Mouse (Mus musculus) adrenal gland, postnatal 14 days (tissue): ENCODE results near the gene Apc2. TPM values are rescaled to one million over a fixed set of nuclear protein-coding genes. Genes with fewer than 3 reads are reported as not detected.

Experiments
- DNase-seq: peaks from one replicate; pipeline ENCODE4 v3.0.0; 2021; ENCODE audit warnings: mixed read lengths
- total RNA-seq: library from RNA; stranded (reverse); gene quantifications from 2 replicates; pipeline ENCODE4 v1.2.3, GENCODE M21; 2021

Gene Apc2
- total RNA-seq, 1 experiment from 2014 or later, result 1.5 TPM

DNA sequence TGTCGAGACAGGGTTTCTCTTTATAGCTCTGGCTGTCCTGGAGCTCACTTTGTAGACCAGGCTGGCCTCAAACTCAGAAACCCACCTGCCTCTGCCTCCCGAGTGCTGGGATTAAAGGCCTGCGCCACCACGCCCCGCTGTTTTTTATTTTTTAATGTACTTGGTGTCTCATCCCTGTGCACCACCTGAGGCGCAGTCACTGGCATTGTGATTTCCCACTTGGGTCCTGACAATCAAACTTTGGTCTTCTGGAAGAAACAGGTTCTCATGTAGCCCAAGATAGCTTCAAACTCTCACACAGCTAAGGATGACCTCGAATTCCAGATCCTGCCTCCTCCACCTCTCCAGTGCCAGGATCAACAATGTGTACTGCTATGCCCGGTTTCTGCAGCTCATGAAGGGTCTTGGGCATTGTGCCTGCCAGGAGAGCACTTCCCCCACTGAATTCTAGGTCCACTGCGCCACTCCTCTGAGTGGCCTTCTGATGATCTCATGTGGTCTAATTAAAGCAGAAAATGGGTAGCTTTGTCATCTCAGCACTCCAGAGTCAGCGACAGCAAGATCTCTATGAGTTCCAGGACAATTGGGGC is 32.9 kb upstream of the Apc2 start:
- DNase-seq, result no peak

DNA sequence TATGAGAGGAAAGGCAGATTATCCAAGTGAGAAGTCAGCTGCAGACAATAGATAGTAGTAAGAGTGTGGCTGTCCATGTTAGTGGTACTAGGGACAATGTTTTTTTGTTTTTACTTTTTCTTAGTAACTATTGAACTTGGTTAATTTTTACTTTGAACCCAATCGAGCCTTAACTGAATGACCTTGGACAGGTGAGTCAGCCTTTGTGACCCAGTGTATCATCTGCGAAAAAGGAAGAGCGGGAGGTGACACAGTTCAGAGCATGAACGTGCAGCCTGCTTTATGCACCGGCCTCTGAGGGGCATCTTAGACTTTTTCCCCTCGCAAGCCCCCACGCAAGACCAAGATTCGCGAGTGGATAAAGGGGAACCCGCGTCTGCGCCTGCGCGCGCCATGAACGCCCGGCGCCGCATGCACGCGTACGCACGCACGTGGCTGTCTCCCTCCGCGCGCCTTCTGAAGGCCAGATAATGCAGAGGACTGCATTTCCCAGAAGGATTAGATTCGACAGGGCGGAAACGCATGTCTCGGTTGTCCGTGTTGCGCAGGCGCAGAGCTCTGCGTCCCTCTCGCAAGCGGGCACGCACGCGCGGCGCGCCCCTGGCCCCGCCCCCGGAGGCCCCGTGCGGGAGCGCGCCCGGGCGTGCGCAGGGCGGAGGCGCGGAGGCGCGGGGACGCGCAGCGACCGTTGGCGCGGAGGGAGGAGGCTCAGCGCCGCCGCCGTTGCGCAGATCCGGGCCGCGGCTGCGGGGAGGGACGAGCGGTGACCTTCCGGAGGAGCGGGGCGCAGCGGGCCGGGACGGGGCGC is 31.2 kb upstream of the Apc2 start:
- peak; percentile 99 for DNase-seq

DNA sequence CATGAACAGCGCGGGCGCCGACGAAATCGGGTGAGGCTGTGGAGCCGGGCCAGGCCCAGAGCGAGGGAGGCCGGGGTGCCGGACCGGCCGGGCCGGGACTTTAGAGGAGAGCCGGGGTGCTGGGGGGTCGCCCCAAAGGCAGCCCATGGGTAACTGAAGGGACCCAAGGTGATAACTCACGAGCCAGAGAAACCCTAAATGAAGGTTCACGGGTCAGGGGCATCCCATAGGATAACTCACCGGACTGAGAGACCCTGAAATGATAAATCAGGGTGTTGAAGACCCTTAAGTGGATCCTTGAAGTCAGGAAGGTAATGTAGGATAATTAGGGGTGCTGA is 30.7 kb upstream of the Apc2 start:
- DNase-seq, result no peak

DNA sequence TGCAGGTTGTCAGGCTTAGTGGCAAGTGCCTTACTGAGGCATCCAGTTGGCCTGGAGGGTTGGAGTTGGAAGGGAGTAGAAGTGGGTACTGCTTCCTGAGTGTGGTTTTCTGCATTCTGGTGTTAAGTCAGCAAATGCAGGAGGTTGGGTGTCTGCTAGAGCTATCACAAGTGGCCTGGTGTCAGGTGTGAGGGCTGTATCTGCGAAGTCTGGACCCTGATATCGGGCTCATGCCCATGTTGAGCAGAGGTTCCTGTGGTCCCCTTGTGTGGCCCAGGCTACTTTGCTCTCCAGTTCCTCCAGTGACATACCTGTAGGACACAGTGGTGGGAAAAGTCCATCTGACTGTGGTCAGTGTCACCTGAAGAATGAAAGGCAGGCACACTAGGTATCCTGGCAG is 25.7 kb upstream of the Apc2 start:
- DNase-seq, result no peak

DNA sequence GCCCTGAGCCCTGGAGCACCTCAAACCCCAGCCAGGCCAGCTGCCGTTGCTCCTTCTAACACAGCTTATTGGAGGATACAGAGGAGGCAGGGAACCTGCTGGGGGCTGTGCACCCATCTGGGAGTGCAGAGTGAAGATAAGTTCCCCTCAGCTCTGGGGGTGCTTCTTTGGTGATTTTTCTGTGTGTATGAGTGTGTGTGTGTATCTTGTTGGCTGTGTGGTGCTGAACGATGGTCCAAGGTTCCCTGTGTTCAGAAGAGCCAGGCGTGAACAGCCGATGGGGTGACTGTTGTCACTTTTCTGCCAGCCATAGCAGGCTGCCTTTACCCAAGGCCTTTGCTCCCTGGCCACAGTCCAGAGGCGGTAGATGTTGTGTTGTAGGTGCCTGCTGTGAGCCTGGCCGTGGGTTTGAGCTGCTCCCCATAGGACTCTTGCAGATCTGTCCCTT is 25.0 kb upstream of the Apc2 start:
- DNase-seq, result peak; percentile 81

DNA sequence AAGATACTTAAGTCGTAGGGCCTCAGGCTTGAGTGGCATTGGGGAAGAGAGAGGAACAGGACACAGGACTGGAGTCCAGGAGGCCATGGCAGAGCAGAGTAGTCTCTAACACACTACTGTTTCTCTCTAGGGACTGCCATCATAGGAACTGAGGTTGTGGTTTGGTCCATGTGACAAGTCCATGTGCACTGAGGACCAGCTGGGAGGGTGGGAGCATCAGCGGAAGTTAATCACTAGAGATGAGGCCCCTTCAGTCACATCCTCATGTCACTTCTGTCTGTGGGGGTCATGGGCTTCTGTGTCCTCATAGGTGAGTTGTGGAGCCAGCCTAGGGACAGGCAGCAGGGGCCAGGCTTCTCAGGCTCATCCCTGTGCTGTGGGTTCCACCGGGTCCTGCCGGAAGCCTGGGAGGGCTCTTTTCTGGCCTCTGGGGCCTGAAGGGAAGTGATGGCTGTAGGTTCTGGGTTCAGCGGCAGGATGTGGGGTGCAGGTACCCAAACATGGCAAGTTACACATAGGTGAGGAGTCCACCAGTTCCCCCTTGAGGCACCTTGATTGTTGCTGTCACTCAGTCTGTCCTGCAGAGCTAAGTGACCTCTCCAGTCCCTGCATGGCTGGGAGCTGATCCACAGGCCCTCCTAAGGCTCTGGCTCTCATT is 24.5 kb upstream of the Apc2 start:
- no peak for DNase-seq

DNA sequence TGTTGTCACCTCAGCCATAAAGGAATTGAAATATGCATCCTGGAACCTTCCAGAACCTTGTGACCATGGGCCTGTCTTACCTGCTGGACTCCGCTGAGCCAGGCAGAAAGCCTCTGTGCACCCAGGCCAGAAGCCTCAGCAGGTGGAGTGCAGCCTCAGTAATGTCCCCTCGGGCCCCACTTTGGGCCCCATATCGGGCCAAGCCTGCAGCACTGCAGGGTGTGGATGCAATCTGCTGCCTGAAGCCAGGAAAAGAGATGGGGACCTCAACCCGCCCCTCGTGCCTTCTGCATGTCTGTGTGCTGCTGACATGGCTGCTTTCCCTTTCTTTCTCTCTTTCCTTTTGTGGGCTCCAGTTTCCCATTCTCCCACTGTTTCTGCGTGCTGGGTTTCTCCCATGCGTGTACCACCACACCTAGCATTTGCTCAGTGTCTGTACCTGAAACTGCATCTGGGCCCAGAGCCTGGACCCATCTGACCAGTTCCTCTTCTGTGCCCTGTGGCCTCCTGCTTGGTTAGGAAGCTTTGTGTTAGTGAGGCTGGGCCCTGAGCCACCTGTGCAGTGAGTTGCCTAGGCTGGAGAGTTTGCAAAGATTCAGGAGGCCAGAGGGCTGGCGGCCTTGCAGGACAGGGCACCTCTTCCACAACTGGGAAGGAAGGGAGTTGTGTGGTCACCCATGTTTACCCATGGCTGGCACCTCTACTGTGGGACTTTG is 23.7 kb upstream of the Apc2 start:
- no peak for DNase-seq

DNA sequence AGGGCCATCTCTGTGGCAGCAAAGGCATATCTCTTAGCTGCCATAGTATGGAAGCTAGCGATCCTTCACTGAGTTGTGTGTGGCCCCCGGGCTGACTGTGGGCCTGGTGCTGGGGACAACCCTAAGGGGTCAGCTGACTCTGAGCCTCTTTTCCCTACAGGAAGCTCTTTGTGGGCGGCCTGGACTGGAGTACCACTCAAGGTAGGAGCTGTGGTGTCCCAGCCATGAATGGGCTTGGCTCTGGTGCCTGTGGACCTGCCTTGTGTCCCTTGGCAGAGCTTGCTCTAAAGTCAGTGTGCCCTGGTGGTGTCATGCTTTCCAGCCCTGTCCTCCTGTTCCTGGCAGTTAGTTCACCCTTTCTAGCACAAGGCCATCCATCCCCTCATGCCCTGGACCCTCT is 21.9 kb upstream of the Apc2 start:
- DNase-seq, result no peak

DNA sequence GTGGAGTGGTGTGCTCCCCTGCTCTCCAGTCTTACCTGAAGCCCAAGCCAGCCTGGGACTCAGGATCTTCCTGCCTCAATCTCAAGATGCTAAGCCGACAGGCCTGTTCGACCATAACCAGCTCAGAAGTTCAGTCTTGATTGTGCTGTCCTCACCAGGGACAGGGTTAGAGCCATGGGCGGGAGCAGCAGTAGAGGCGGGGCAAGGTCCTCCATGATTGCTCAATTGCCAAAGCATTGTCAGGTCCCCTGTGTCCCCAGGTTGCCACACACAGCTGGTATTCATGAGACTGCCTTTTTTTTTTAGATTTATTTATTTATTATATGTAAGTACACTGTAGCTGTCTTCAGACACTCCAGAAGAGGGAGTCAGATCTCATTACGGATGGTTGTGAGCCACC is 19.5 kb upstream of the Apc2 start:
- DNase-seq, result no peak

DNA sequence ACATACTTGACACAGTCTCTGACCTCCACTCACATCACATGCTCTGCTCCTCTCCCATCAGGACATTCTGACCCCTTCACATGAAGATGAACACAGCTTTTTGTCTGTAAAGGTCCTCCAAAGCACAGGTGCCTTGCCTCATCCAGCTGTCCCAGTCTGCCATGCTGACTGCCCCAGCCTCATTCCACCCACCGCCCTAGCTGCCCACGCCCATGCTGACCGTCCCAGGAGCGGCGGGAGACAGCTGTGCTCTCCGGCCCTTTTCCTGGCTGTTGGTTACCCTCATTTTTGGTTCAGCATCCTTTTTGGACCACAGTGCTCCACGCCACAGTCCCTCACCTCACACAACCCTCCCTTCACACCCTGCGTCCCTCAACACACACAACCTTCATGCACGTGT is 17.4 kb upstream of the Apc2 start:
- DNase-seq, result no peak

DNA sequence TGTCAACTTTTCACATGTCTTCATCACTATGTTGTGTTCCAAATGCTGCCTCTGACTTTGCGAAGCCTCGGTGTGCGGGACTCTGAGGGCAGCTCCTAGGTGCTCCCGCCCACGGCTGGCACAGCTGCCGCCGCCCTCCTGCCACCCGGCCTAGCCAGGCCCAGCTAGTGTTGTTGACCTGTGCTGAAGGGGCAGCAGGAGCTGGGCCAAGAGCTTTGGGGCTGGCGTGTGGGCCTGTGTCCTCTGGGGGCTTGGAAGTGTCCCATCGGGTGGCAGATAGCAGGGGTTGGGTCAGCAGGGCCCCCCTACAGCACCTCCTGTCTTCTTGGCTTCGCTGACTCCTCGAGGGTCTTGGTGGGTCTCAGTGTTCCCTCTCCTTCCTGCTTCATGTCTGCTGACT is 16.5 kb upstream of the Apc2 start:
- DNase-seq, result no peak

DNA sequence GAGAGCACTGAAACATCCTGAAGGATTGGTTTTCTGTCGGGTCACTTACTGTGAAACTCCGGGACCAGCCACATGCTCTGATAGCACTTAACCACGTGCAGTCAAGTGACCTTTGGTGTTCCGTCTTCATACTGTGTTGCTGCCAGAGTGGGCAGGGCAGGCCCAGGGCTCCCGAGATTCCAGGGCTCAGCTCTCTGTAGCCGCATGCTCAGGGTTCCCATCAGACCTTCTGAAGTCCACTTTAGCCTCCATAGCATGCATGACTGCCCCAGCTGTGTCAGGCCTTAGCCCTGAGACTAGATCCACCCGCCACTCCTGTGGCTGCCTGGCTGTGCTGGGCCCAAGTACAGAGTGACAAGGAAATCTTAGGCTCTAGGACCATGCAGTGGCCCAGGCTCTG is 14.5 kb upstream of the Apc2 start:
- peak; percentile 83 for DNase-seq

DNA sequence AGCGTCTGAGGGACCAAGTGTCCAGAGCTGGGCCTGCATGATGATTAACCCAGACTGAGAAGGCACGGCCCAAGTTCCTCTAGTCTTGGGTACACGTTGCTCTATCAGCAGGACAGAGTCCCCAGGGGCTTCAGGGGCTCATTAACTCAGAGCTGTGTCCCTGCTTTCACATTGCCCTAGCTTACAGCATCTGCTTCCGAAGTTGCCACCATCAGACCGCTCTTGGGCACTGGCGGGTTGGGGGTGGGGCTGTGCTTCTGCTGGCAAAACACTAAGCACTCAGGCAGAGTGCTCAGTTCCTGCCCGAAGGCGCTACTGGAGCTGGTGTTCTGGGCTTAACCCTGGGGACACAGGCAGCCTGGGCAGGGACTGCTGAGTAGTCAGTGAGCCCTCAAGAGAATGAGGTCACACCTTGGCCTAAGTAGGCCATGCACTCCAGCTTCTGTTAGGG is 13.8 kb upstream of the Apc2 start:
- peak; percentile 86 for DNase-seq

DNA sequence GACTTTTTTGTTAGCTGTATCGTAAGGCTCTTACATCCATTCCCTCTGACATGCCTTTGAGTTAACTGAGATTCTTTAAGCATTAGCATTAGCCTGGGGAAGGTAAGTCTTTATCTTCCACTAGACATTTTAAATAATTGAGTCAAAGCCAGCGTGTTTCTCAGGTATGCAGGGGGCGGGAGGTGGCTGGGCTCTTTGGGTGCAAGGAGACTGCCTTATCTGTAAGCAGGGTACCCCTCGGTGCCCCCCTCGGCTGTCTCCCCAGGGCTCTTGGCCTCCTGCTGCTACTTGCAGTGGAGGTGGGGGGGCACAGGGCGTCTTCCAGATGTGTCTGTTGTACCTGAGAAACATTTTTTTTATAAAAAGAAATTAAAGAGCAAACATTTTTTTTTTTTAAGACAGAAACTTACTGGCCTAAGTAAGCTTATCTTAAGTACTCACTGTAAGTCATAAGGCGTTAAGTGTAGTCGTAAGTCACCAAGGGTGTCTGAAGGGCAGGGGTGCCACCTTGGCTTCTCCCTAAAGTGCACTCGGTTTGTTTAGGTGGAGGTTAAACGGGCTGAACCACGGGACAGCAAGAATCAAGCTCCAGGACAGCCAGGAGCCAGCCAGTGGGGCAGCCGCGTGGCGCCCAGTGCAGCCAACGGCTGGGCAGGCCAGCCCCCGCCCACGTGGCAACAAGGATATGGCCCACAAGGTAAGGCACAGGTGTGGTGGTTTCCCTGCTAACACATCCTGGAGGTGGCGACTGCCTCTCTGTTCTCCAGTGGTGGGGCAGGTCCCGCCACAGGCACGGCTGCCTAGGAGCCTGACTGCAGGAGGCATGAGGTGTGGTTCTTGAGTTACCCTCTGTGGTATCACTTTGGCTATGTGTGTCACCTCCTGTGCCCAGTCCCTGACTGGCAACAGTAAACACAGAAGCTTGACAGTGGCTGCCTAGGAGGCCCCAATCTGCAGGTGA is 13.0 kb upstream of the Apc2 start:
- DNase-seq, result peak; percentile 18

DNA sequence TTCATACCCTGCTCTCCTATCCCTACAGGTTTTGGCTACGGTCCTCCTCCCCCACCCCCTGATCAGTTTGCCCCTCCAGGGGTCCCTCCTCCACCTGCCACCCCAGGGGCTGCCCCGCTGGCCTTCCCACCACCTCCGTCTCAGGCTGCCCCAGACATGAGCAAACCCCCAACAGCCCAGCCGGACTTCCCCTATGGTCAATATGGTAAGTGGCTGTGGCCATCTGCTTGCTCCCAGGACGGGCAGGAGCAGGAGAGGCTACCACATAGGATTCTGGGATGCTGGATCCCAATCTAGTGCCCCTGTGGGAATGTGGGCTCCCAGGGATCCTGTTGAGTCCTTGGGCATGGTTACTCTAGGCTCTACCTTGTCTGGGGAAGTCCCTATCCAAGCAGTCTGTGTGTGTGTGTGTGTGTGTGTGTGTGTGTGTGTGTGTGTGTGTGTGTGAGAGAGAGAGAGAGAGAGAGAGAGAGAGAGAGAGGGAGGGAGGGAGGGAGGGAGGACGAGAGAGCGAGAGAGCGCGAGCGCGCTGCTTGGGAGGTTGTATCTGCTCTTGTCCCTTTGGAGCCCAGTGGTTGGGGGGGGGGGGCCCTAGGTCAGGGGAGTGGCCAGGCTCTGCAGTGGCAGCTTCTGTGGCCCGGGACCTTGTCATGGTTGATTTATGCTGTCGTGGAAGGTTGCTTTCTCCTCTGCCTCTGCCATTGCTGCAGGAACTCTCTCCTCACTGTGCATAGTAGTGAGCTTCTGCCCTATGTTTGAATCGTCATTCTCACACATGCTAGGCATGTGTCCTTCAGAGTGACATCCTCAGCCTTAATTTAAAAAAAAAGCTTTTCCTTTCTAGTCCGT is 10.3 kb upstream of the Apc2 start:
- peak; percentile 84 for DNase-seq

DNA sequence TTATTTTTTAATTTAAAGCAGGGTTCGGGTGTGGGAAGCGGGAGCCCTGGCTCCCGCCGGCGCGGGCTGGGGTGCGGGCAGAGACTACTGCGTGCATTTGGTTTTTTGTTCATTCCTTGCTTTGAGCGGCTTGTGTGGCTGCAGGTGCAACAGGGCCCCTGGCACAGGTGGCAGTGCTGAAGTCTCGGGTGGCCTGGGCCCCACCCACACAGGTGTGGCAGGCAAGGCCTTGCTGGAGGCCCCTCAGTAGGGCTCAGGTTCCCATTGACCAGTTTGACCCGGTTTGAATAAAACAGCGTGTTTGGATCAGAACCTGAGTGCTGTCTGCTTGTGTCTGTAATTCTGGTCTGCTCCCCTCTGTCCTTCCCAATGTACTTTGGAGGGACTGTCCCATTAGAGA is 7.7 kb upstream of the Apc2 start:
- no peak for DNase-seq

DNA sequence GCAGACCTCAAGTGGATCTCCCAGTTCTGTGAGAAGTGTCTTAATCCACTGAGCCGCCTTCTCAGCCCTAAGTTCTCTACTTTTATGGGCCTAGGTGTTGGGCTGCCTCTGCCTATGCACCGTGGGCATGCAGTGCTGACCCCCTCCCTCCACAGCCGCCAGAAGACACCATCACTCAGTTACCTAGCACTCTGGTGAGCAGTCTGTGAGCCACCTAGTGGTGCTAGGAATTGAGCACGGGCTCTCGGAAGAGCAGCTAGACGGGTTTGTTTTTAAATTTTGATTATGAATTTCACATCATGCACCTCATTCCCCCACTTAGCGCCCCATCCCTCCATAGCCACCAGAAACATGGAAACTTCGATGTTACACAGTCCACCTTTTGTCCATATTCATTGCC is 7.1 kb upstream of the Apc2 start:
- DNase-seq, result no peak

DNA sequence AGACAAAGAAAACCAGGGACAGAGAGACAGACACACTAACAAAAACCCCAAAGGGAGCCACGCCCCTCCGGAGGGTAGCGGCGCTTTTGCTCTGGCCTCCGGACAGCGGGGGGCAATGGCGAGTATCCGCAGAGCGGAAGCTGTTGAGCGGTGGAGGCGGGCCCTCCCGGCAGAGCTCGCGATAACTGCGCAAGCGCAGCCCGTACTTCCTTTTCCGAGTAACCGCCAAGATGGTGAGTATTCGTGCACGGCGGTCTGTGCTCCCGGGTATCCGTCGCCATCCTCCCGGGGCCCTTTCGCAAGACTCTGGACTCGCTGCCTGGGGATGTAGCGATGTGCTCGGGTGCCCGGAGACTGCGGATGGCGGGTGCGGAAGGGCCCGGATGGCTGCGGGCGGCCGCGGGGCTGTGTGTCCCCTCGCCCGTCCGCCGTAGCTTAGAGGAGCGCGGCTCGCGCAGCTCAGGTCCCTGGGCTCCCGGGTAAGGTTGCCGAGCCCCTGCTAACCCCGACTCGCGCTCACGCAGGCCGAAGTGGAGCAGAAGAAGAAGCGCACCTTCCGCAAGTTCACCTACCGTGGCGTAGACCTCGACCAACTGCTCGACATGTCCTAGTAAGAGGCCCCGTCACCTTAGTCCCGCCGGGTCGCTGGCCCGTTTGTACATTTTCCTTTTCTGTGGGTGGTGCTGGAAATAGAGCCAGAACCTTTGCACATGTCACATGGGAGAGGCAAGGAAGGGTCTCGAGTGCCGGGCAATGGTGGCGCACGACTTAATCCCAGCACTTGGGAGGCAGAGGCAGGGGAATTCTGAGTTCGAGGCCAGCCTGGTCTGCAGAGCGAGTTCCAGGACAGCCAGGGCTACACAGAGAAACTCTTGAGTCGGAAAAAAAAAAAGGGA is 3.3 kb upstream of the Apc2 start, which contains the start of gene Rps15:
Rps15 (plus strand) TSS at position 203 of the 896 bp plus-strand sequence.
- DNase-seq, result peak; percentile 98

DNA sequence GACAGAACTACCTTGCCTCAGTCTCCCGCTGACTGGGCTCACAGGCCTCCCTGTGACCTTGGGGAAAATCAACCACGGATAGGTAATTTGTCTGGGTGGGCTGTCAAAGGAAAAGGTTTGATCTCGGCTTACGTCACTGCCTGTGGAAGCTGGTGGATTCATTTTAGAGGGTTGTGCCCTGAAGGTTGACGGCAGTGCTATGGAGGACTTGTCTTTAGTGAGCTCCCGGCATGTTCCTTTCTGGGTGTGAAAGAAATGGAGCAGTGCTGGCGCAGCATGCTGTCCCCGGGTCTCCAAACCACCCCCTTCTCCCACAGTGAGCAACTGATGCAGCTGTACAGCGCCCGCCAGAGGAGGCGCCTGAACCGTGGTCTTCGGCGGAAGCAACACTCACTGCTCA is 2.5 kb upstream of the Apc2 start:
- no peak for DNase-seq

DNA sequence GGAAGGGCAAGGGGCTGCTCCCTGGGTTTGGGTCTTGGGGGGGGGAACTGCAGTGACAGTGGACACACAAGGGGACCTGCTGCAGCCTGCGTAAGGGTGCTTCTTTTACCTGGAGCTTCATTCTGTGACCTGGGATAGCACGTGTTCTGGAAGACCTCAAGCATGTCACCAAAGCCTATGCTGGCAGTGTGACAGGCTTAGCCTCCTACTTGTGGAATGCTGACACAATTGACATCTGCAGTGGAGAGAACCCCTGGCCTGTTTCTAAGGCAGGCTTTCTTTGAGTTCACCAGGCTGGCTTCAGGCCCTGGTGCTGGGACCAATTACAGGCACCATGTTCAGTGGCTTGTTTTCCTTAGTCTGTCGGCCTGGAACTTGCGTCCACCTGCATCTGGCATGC is 1.5 kb upstream of the Apc2 start:
- DNase-seq, result no peak
